Mouse (Mus musculus): Measurements from ENCODE around the gene Gm20431. TPM values are rescaled to one million over a fixed set of nuclear protein-coding genes. Genes with fewer than 3 reads are reported as not detected.

Gene Gm20431
- polyA plus RNA-seq, 1 experiment: 41.0 TPM

- Histone ChIP-seq H3K4me1 (ENCODE audit: control insufficient read depth, insufficient read depth, low read length) (peaks cover 14% of the 10 kb centered on the region), H3K27ac (ENCODE audit: control insufficient read depth, insufficient read depth, low read depth, low read length) (peak within 1 kb of the TSS; percentile 46), H3K27me3 (ENCODE audit: control insufficient read depth, insufficient read depth, low read length) (no peaks in the 10 kb centered on the region), H3K36me3 (ENCODE audit: control insufficient read depth, insufficient read depth, low read length) (no peaks in the 10 kb centered on the region), H3K4me3 (ENCODE audit: control insufficient read depth, low read depth, low read length) (peak within 1 kb of the TSS; percentile 88)
- TF ChIP-seq POLR2A (IDR thresholded peaks at IDR 0.05; ENCODE audit: control insufficient read depth, low read depth, low read length) (peak; percentile 59), CTCF (IDR thresholded peaks at IDR 0.05; ENCODE audit: control insufficient read depth, insufficient read depth, insufficient replicate concordance, low read depth, low read length) (peak; percentile 25; the same call in 1 of the 2 replicates)
These were observed 27.5 kb upstream of the Gm20431 start, which contains the start of gene Cebpb for GRCm38 (mm10) chr2:167688498-167689451. TSS of gene Cebpb (plus strand) at chr2:167688915.

DNA sequence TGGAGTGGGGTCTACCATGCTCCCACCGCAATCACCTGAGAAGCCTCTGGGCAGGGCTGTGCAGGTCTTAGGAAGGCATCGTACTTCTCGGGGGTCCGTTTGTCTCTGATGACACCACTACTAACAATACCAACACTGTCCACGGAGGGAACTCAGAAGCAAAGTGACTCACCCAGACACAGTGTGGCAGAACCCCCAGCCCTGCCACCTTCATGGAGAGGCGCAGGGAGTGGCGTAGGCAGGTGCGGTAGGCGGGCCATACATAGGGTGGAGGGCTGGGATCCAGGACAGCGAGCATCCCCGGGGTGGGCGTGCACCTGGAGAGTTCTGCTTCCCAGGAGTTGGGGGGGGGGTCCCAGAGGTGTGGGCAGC lies 26.8 kb upstream of the Gm20431 start:
- TF ChIP-seq CTCF (IDR thresholded peaks at IDR 0.05; ENCODE audit: control insufficient read depth, insufficient read depth, insufficient replicate concordance, low read depth, low read length) (no peak), POLR2A (IDR thresholded peaks at IDR 0.05; ENCODE audit: control insufficient read depth, low read depth, low read length) (no peak)
- Histone ChIP-seq H3K4me1 (ENCODE audit: control insufficient read depth, insufficient read depth, low read length) (peaks cover 14% of the 10 kb centered on the region), H3K36me3 (ENCODE audit: control insufficient read depth, insufficient read depth, low read length) (no peaks in the 10 kb centered on the region), H3K27ac (ENCODE audit: control insufficient read depth, insufficient read depth, low read depth, low read length) (no peak overlapping the region), H3K4me3 (ENCODE audit: control insufficient read depth, low read depth, low read length) (no peak overlapping the region), H3K27me3 (ENCODE audit: control insufficient read depth, insufficient read depth, low read length) (no peaks in the 10 kb centered on the region)

GRCm38 (mm10) chr2:167687651-167688101 lies 26.4 kb upstream of the Gm20431 start:
- no peak overlapping the region for H3K27ac ChIP-seq (ENCODE audit: control insufficient read depth, insufficient read depth, low read depth, low read length)
- TF ChIP-seq POLR2A (IDR thresholded peaks at IDR 0.05; ENCODE audit: control insufficient read depth, low read depth, low read length) (no peak), CTCF (IDR thresholded peaks at IDR 0.05; ENCODE audit: control insufficient read depth, insufficient read depth, insufficient replicate concordance, low read depth, low read length) (no peak)
- H3K4me3 ChIP-seq (ENCODE audit: control insufficient read depth, low read depth, low read length): no peak overlapping the region
- H3K4me1 ChIP-seq (ENCODE audit: control insufficient read depth, insufficient read depth, low read length): peaks cover 14% of the 10 kb centered on the region
- H3K27me3 ChIP-seq (ENCODE audit: control insufficient read depth, insufficient read depth, low read length): no peaks in the 10 kb centered on the region
- no peaks in the 10 kb centered on the region for H3K36me3 ChIP-seq (ENCODE audit: control insufficient read depth, insufficient read depth, low read length)

GRCm38 (mm10) chr2:167687250-167687586 lies 25.9 kb upstream of the Gm20431 start:
- no peak overlapping the region for H3K27ac ChIP-seq (ENCODE audit: control insufficient read depth, insufficient read depth, low read depth, low read length)
- H3K4me1 ChIP-seq (ENCODE audit: control insufficient read depth, insufficient read depth, low read length): peaks cover 14% of the 10 kb centered on the region
- TF ChIP-seq POLR2A (IDR thresholded peaks at IDR 0.05; ENCODE audit: control insufficient read depth, low read depth, low read length) (no peak), CTCF (IDR thresholded peaks at IDR 0.05; ENCODE audit: control insufficient read depth, insufficient read depth, insufficient replicate concordance, low read depth, low read length) (no peak)

GRCm38 (mm10) chr2:167686382-167687249 lies 25.3 kb upstream of the Gm20431 start:
- TF ChIP-seq POLR2A (IDR thresholded peaks at IDR 0.05; ENCODE audit: control insufficient read depth, low read depth, low read length): no peak
- no peak for TF ChIP-seq CTCF (IDR thresholded peaks at IDR 0.05; ENCODE audit: control insufficient read depth, insufficient read depth, insufficient replicate concordance, low read depth, low read length)
- Histone ChIP-seq H3K27me3 (ENCODE audit: control insufficient read depth, insufficient read depth, low read length) (no peaks in the 10 kb centered on the region), H3K36me3 (ENCODE audit: control insufficient read depth, insufficient read depth, low read length) (no peaks in the 10 kb centered on the region), H3K4me1 (ENCODE audit: control insufficient read depth, insufficient read depth, low read length) (peaks cover 14% of the 10 kb centered on the region), H3K27ac (ENCODE audit: control insufficient read depth, insufficient read depth, low read depth, low read length) (no peak overlapping the region), H3K4me3 (ENCODE audit: control insufficient read depth, low read depth, low read length) (no peak overlapping the region)

More at GRCm38 (mm10) chr2:167687250-167687586, 25.9 kb upstream of the Gm20431 start:
- Histone ChIP-seq H3K4me3 (ENCODE audit: control insufficient read depth, low read depth, low read length) (no peak overlapping the region), H3K27me3 (ENCODE audit: control insufficient read depth, insufficient read depth, low read length) (no peaks in the 10 kb centered on the region), H3K36me3 (ENCODE audit: control insufficient read depth, insufficient read depth, low read length) (no peaks in the 10 kb centered on the region)

DNA sequence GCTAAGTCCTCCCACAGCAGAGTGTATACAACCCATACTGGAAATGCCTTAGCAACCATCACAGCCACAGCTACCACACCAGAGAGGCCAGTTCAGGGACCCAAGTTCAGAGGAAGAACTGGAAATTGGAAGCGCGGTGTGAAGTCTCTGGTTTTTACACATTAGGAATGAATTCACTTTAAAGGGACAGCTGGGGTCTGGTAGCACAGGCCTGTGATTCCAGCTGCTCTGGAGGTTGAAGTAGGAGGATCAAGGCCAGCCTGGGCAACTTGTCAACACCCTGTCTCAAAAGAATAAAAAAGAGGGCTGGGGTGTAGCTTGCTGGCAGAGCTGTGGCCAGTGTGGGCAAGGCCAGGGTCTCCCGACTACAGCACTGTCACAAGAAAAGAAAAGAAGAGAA lies 24.6 kb upstream of the Gm20431 start:
- H3K36me3 ChIP-seq (ENCODE audit: control insufficient read depth, insufficient read depth, low read length): no peaks in the 10 kb centered on the region
- H3K27ac ChIP-seq (ENCODE audit: control insufficient read depth, insufficient read depth, low read depth, low read length): no peak overlapping the region
- no peak for TF ChIP-seq POLR2A (IDR thresholded peaks at IDR 0.05; ENCODE audit: control insufficient read depth, low read depth, low read length)
- no peak for TF ChIP-seq CTCF (IDR thresholded peaks at IDR 0.05; ENCODE audit: control insufficient read depth, insufficient read depth, insufficient replicate concordance, low read depth, low read length)
- peaks cover 14% of the 10 kb centered on the region for H3K4me1 ChIP-seq (ENCODE audit: control insufficient read depth, insufficient read depth, low read length)
- H3K4me3 ChIP-seq (ENCODE audit: control insufficient read depth, low read depth, low read length): no peak overlapping the region
- H3K27me3 ChIP-seq (ENCODE audit: control insufficient read depth, insufficient read depth, low read length): no peaks in the 10 kb centered on the region

GRCm38 (mm10) chr2:167685137-167685536 lies 23.8 kb upstream of the Gm20431 start:
- TF ChIP-seq CTCF (IDR thresholded peaks at IDR 0.05; ENCODE audit: control insufficient read depth, insufficient read depth, insufficient replicate concordance, low read depth, low read length) (peak; percentile 98), POLR2A (IDR thresholded peaks at IDR 0.05; ENCODE audit: control insufficient read depth, low read depth, low read length) (no peak)

More at GRCm38 (mm10) chr2:167685137-167685536, 23.8 kb upstream of the Gm20431 start:
- Histone ChIP-seq H3K27me3 (ENCODE audit: control insufficient read depth, insufficient read depth, low read length) (no peaks in the 10 kb centered on the region), H3K36me3 (ENCODE audit: control insufficient read depth, insufficient read depth, low read length) (no peaks in the 10 kb centered on the region), H3K4me3 (ENCODE audit: control insufficient read depth, low read depth, low read length) (no peak overlapping the region), H3K4me1 (ENCODE audit: control insufficient read depth, insufficient read depth, low read length) (peaks cover 12% of the 10 kb centered on the region), H3K27ac (ENCODE audit: control insufficient read depth, insufficient read depth, low read depth, low read length) (no peak overlapping the region)

Data from testis, adult 2 months (tissue).